Mouse (Mus musculus) liver, embryonic 13.5 days (tissue): Measurements from ENCODE around the gene Tns3. TPM values are rescaled to one million over a fixed set of nuclear protein-coding genes. Genes with fewer than 3 reads are reported as not detected.

Source experiments
- ATAC-seq: fragments of 200-750 bp; cut with Nextera tagmentation; 2 replicates; pipeline ENCODE4 v1.8.0; 2017; ENCODE audit warnings: low read depth, mild to moderate bottlenecking, moderate number of reproducible peaks, moderate library complexity
- DNase-seq: peaks from one replicate; pipeline ENCODE4 v3.0.0; 2022
- H3K27ac ChIP-seq: fragments of 300-500 bp; sonication (generic); 2 replicates; pipeline ENCODE4 v1.5.1; 2015; ENCODE audit warnings: moderate library complexity, mild to moderate bottlenecking, inconsistent platforms
- H3K27me3 ChIP-seq: fragments of 300-500 bp; sonication (generic); 2 replicates; pipeline ENCODE4 v1.6.1; 2015; ENCODE audit warnings: mild to moderate bottlenecking, inconsistent platforms
- H3K36me3 ChIP-seq: fragments of 300-500 bp; sonication (generic); 2 replicates; pipeline ENCODE4 v1.6.1; 2015; ENCODE audit warnings: mild to moderate bottlenecking, inconsistent platforms
- H3K4me1 ChIP-seq: fragments of 300-500 bp; sonication (generic); replicated peaks from 2 replicates; pipeline ENCODE4 v1.6.1; 2015; ENCODE audit warnings: inconsistent platforms
- H3K4me2 ChIP-seq: fragments of 300-500 bp; sonication (generic); 2 replicates; pipeline ENCODE4 v1.6.1; 2015; ENCODE audit warnings: inconsistent platforms, mild to moderate bottlenecking, moderate library complexity
- H3K4me3 ChIP-seq: fragments of 300-500 bp; sonication (generic); replicated peaks from 2 replicates; pipeline ENCODE4 v1.5.1; 2015; ENCODE audit warnings: mild to moderate bottlenecking, inconsistent platforms
- H3K9ac ChIP-seq: fragments of 300-500 bp; sonication (generic); 2 replicates; pipeline ENCODE4 v1.6.1; 2015; ENCODE audit warnings: mild to moderate bottlenecking, inconsistent platforms
- H3K9me3 ChIP-seq: fragments of 300-500 bp; sonication (generic); replicated peaks from 2 replicates; pipeline ENCODE4 v1.6.1; 2016; ENCODE audit warnings: inconsistent platforms
- WGBS: fragments of 180-500 bp; shearing (Covaris S2); methylation state at CpG from one replicate; pipeline ENCODE4 v1.1.7; 2015; ENCODE audit not compliant: insufficient replicate concordance; 5-methylcytosine and 5-hydroxymethylcytosine counted together
- polyA plus RNA-seq: library from polyadenylated mRNA; unstranded; fragments of >200 nt; fragmentation: Nextera tagmentation; extraction: Ambion mirVana; gene quantifications from 2 replicates; pipeline ENCODE4 v1.2.1, GENCODE M21; 2015

Gene Tns3
- 2.8 and 3.2 TPM in 2 replicates for polyA plus RNA-seq

DNA sequence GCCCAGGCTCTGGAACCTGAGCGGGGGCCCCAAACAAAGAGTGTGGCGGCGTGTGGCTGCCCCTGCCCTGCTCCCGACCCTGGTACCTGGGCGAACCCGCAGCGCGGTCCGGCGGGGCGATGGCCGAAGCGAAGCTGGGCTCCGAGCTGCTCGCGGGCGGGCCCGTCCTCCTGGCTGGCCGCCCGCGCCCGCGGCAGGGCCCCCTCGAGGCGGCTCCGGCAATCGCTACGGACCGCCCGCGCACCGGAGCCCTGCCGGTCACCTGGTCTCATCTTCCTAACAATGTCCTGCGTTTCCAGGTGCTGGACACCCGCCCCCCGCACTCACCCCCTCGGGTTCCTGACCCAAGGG is at the start of gene Tns3:
Gene Tns3 (minus strand): TSS at position 143 of the 351 bp plus-strand sequence.
- peak within 1 kb of the TSS; percentile 82 for H3K4me2 ChIP-seq
- H3K4me1 ChIP-seq: peaks cover 33% of the 10 kb centered on the region
- H3K27ac ChIP-seq: peak within 1 kb of the TSS; percentile 48; the same call in 1 of the 2 replicates
- under 1% methylated on average over 33 of the region's 37 CpGs for WGBS
- ATAC-seq: peak; percentile 68
- no peak for DNase-seq
- peaks cover 28% of the 10 kb centered on the region for H3K27me3 ChIP-seq
- peak within 1 kb of the TSS; percentile 77 for H3K9ac ChIP-seq
- H3K4me3 ChIP-seq: peak within 1 kb of the TSS; percentile 66
- no peaks in the 10 kb centered on the region for H3K36me3 ChIP-seq
- H3K9me3 ChIP-seq: no peaks in the 10 kb centered on the region

DNA sequence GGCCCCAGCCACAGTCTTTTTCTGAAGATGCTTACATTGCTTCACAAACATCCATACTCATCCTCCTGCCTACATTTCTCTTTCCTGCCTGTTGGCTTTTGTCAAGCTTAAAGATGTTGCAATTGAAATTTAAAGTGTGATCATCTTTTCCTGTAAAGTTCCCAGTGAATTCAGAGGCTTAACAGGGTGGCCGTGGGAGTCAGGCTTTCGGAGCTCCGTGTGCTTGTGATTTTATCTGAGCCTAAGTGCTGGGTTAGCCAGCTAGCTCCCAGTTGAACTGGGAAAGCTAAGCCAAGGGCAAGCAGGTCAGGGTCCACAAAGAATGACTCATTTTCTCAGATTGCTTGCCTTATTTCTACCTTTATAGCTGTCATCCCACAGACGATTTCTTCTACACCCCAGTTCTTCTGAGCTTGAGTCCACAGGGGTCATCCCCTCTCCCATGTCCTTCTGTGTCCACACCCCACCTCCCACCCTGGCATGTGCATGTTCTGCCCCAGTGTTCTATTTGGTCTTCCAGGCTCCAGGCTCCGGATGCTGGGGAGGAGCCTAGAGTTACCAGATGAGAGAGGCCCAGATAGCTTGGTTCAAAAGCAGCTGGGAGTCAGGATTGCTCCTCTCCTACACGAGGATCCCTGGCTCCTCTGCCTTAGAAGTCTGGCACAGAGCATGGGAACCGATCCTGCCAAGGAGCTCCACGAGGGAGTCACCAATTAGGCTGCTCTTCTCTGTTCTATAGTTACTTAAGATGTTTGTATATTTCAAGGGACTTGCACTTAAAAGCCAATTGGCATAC is 42.1 kb upstream of the Tns3 start:
- Histone ChIP-seq H3K4me1 (peaks cover 11% of the 10 kb centered on the region), H3K4me3 (no peak overlapping the region), H3K4me2 (no peak overlapping the region), H3K27me3 (no peaks in the 10 kb centered on the region), H3K9me3 (no peaks in the 10 kb centered on the region), H3K9ac (no peak overlapping the region), H3K27ac (no peak overlapping the region), H3K36me3 (no peaks in the 10 kb centered on the region)
- no peak for DNase-seq
- ATAC-seq: no peak
- WGBS: 43% methylated on average over 8 of the region's 8 CpGs

DNA sequence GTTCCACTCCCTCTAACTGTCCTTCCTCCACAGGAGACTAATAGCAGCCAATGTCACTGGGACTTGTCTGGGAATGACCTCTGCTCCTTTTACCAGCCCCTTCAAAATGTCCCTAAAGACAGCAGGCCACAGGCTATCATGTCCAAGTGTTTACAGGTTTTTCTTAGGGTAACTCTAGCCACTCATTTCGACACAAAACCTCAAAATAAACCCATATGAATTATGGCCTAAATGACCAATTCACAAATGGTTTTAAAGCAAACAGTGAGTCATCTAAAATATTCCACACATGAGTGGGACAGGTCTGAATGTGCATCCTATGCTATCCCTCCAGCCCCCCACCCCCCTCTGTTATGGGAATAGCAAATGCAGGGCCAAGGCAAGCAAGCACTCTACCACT is 40.8 kb upstream of the Tns3 start:
- no peak for ATAC-seq
- 58% methylated on average over 1 of the region's 1 CpGs for WGBS
- H3K27ac ChIP-seq: no peak overlapping the region
- no peak for DNase-seq
- no peaks in the 10 kb centered on the region for H3K27me3 ChIP-seq
- H3K36me3 ChIP-seq: no peaks in the 10 kb centered on the region
- no peak overlapping the region for H3K4me3 ChIP-seq
- H3K4me1 ChIP-seq: peaks cover 20% of the 10 kb centered on the region
- no peak overlapping the region for H3K4me2 ChIP-seq
- H3K9me3 ChIP-seq: no peaks in the 10 kb centered on the region
- no peak overlapping the region for H3K9ac ChIP-seq

DNA sequence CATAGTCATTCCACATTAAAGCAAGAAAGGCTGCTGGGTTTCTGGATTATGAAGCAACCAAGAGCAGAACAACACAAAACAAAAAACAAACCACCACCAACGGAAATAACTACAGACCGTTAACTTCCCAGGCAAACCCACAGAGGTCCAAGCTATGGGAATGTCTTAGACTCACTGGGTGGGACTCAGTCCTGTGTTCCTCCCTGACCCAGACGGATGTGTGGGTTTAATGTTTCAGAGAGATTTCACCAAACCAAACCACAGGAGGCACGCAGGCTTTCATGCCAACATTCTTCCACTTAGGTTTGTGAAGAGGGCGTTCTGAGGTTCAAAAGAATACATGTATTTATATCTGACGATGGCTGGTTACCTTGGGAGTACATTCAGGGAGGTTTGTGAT is 39.5 kb upstream of the Tns3 start:
- Histone ChIP-seq H3K4me2 (no peak overlapping the region), H3K4me1 (peaks cover 20% of the 10 kb centered on the region), H3K27me3 (no peaks in the 10 kb centered on the region), H3K4me3 (no peak overlapping the region), H3K9me3 (no peaks in the 10 kb centered on the region), H3K27ac (no peak overlapping the region), H3K36me3 (no peaks in the 10 kb centered on the region), H3K9ac (no peak overlapping the region)
- DNase-seq (no peak), ATAC-seq (no peak)
- 32% methylated on average over 6 of the region's 6 CpGs for WGBS

DNA sequence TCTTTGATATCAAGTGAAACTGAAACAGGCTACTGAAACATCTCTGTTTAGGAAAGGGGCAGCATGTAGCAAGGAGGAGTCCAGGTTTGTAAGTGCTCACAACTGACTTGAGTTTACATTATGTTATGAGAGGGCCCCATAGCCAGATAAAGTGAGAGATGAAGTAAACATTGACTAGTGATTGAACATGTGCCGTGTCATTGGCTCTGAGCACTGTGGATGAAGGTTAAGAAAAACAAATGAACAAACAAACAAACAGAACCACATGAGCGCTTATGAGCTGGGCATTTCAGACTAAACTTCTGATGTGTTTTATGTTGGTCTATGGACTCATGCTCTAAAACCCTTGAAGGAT is 38.2 kb upstream of the Tns3 start:
- H3K4me3 ChIP-seq: no peak overlapping the region
- DNase-seq: no peak
- no peaks in the 10 kb centered on the region for H3K9me3 ChIP-seq
- 54% methylated on average over 2 of the region's 2 CpGs for WGBS
- H3K4me2 ChIP-seq: no peak overlapping the region
- ATAC-seq: no peak
- H3K27ac ChIP-seq: no peak overlapping the region
- H3K4me1 ChIP-seq: peaks cover 20% of the 10 kb centered on the region
- H3K27me3 ChIP-seq: no peaks in the 10 kb centered on the region
- H3K9ac ChIP-seq: no peak overlapping the region
- no peaks in the 10 kb centered on the region for H3K36me3 ChIP-seq

DNA sequence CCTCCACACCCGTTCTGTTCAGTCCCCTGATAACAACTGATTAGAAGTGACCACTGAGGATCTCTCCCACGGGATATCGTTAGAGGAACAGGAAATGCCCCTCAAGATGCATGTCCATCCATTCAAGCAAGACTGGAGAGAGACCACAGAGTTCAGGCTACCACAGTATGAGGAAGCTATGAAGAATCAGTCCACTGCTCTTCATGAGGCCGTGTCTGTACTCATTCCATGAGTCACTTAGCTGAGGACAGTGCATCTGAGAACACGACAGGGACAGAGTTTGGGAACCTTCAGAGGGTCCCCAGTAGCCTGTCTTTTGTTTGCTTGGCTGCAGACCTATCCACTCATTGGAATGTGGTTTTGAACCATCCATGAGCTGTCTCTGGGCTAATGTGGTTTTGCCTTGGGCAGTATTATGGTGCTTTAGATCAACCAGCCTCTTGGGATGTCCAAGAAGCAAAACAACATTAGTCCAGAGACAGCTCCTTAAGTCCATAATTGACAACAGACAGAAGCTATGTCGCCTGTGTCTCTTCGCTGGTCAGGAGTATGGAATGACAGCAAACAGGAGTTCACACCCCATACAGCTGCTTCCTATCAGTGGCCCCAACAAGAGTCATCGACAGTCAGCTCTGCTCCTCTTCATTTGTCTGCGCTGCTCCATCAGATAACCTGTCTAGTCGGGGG is 37.7 kb upstream of the Tns3 start:
- DNase-seq (no peak), ATAC-seq (0 out of 2 replicates have a peak, but pooled peaks have one; percentile 15)
- Histone ChIP-seq H3K9me3 (no peaks in the 10 kb centered on the region), H3K4me1 (peaks cover 20% of the 10 kb centered on the region), H3K36me3 (no peaks in the 10 kb centered on the region), H3K9ac (no peak overlapping the region), H3K4me2 (no peak overlapping the region), H3K27ac (no peak overlapping the region), H3K27me3 (no peaks in the 10 kb centered on the region), H3K4me3 (no peak overlapping the region)
- WGBS: 19% methylated on average over 10 of the region's 10 CpGs

DNA sequence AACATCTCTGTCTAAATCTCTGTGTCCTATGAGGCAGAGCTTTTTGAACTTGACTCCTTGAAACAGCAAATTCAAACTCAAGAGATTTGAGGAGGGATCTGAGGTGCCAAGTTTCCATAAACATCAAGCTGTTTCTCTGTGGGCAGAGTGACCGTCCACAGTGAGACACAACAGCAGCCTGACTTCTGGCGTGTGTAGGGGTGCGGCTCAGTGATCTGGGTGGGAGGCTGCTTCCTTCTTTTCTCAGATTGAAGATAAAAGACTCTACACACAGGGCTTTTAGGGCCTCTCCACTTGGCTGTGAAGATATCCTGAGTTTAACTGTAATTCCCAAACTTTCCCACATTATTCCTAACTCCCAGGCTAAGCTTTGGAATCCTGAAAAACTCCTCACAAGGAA is 37.1 kb upstream of the Tns3 start:
- no peak for ATAC-seq
- Histone ChIP-seq H3K9me3 (no peaks in the 10 kb centered on the region), H3K4me2 (no peak overlapping the region), H3K27me3 (no peaks in the 10 kb centered on the region), H3K4me1 (peaks cover 20% of the 10 kb centered on the region), H3K9ac (no peak overlapping the region), H3K27ac (no peak overlapping the region), H3K36me3 (no peaks in the 10 kb centered on the region), H3K4me3 (no peak overlapping the region)
- no peak for DNase-seq
- 14% methylated on average over 3 of the region's 3 CpGs for WGBS

DNA sequence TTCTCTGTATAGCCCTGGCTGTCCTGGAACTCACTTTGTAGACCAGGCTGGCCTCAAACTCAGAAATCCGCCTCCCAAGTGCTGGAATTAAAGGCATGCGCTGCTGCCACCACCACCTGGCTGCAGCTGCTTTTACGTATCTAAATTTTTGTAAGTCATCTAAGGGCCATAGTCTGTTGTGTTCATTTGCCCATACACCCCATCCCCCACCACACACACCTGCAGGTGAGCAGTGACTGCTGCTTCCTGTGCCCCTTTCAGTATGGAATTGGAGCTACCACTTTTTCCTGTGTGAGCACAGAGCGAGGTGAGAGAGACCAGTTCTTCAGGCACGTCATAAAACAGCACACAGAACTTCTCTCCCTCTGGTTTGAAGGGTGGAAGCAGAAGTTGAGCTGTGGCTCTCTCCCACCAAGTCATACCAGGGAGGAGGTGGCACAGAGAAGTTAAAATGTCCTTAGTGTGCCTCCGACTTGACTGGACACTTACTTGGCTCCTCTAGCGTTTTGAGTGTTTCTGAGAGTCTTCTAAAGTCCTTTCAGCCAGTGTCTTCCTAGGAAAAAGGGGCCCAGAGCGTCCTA is 36.4 kb upstream of the Tns3 start:
- no peaks in the 10 kb centered on the region for H3K9me3 ChIP-seq
- ATAC-seq: no peak
- H3K4me2 ChIP-seq: no peak overlapping the region
- peaks cover 20% of the 10 kb centered on the region for H3K4me1 ChIP-seq
- 46% methylated on average over 8 of the region's 8 CpGs for WGBS
- no peak overlapping the region for H3K27ac ChIP-seq
- H3K36me3 ChIP-seq: no peaks in the 10 kb centered on the region
- no peaks in the 10 kb centered on the region for H3K27me3 ChIP-seq
- H3K4me3 ChIP-seq: no peak overlapping the region
- H3K9ac ChIP-seq: no peak overlapping the region
- DNase-seq: no peak

DNA sequence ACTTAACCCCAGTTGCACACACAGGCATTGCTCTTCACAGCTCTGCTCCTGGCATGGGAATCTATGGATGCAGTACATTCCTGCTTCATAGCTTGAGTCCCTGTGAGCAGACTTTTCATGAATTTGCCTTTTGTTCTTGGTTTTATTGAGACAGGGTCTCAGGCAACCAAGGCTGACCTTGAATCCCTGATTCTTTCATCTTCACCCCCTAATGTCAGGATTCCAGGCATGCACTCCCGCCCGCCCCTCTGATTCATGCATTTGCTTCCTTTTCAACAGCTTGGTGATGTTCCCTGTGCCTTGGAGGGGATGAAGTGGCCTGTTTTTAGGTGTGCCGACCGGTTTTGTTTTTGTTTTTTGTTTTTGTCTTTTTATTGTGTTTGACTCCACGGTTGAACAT is 35.4 kb upstream of the Tns3 start:
- Histone ChIP-seq H3K36me3 (no peaks in the 10 kb centered on the region), H3K9me3 (no peaks in the 10 kb centered on the region), H3K4me3 (no peak overlapping the region), H3K27me3 (no peaks in the 10 kb centered on the region), H3K9ac (no peak overlapping the region), H3K4me2 (no peak overlapping the region), H3K4me1 (peaks cover 20% of the 10 kb centered on the region), H3K27ac (no peak overlapping the region)
- ATAC-seq: no peak
- WGBS: 70% methylated on average over 5 of the region's 5 CpGs
- no peak for DNase-seq

DNA sequence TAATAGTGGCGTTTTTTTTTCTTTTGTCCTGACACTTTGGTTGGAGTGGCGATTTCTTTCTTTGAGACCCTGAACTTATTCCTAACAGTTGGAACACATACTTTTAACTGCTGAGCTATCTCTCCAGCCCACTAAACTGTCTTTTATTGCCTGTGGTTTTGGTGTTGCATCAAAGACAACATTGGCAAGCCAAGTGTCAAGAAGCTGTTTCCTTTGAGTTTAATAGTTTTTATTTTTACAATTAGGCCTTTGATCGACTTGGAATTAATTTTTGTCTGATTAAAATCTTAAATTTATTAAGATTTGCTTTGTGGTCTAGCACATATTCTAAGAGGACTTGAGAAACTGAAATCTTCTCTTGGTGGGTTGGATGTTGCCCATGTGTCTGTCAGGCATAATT is 33.3 kb upstream of the Tns3 start:
- no peak for DNase-seq
- Histone ChIP-seq H3K9me3 (no peaks in the 10 kb centered on the region), H3K9ac (no peak overlapping the region), H3K4me3 (no peak overlapping the region), H3K4me2 (no peak overlapping the region), H3K27ac (no peak overlapping the region), H3K27me3 (no peaks in the 10 kb centered on the region), H3K36me3 (no peaks in the 10 kb centered on the region), H3K4me1 (peaks cover 17% of the 10 kb centered on the region)
- ATAC-seq: no peak
- WGBS: 53% methylated on average over 3 of the region's 3 CpGs

DNA sequence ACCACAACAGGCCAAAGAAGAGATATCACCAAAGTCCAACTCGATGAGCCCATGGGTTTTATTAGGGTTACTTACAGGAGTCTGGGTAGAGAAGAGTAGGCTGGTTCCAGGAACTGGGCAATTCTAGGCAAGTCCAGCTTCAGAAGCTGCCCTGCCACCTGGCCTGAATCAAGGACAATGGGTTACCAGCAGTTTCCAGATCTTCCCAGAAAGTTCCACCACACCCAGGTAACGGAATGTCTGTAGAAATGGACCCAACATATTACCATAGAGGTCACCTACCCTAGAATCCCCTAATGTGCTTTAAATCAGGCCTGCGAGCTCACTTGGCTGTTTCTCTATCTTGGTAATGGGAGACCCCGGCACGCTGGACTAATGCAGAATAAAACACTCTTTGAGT is 29.8 kb upstream of the Tns3 start:
- H3K4me2 ChIP-seq: no peak overlapping the region
- H3K4me1 ChIP-seq: peaks cover 5% of the 10 kb centered on the region; the same call in 1 of the 2 replicates
- H3K27ac ChIP-seq: no peak overlapping the region
- 73% methylated on average over 5 of the region's 5 CpGs for WGBS
- H3K9ac ChIP-seq: no peak overlapping the region
- ATAC-seq (no peak), DNase-seq (no peak)
- no peaks in the 10 kb centered on the region for H3K9me3 ChIP-seq
- H3K27me3 ChIP-seq: no peaks in the 10 kb centered on the region
- no peaks in the 10 kb centered on the region for H3K36me3 ChIP-seq
- no peak overlapping the region for H3K4me3 ChIP-seq
